Mouse (Mus musculus) CD4-positive naive resting alpha-beta T cell, adult 57 days (primary cell): ENCODE data around the gene Vmn1r151. TPM values are rescaled to one million over a fixed set of nuclear protein-coding genes. Genes with fewer than 3 reads are reported as not detected.

ENCODE experiments used
- total RNA-seq: library from RNA; stranded (reverse); gene quantifications from one replicate; pipeline ENCODE4 v1.2.4, GENCODE M21; 2023

The Vmn1r151 gene
- total RNA-seq: not detected

GRCm38 (mm10) chr7:22499578-22499977, at the start of gene Vmn1r151:
Gene Vmn1r151, minus strand, starts transcription at chr7:22499678.

GRCm38 (mm10) chr7:22534787-22535186, 35.3 kb upstream of the Vmn1r151 start, which contains the start of gene Gm8677:
Gene Gm8677, minus strand, starts transcription at chr7:22534887.

GRCm38 (mm10) chr7:22522667-22523066, 23.2 kb upstream of the Vmn1r151 start, which contains the start of gene Vmn1r152:
Gene Vmn1r152, plus strand, starts transcription at chr7:22522967.

DNA sequence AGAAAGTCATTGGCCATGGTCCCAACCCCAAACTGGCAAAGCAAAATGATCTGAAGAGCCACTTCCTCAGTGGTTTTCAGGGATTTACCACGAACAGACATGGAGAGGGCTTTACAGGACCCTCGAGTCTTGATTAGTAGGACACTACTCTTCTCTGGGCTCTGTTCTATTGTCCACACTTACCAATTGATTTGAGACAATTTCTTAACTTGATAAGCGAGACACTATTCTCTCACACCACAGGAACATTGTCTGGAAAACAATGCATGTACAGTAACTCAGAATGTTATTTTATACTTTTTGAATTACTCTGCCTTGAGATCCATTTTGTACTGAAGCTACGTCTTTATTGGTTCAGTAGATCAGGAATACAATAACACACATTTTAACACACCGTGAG, 35.5 kb downstream of the Vmn1r151 start, which contains the start of gene Gm10665:
Gm10665 (minus strand) TSS at position 101 of the 400 bp plus-strand sequence.

Other genes with a start within 250 kb of the Vmn1r151 start
- gene Gm4187, start 170.0 kb downstream of the Vmn1r151 start, total RNA-seq: not detected
- not detected for gene Gm8660, start 128.6 kb downstream of the Vmn1r151 start, total RNA-seq
- gene Vmn1r148, start 86.1 kb downstream of the Vmn1r151 start, total RNA-seq: not detected
- gene Vmn1r149, start 61.4 kb downstream of the Vmn1r151 start, total RNA-seq: not detected
- not detected for gene Gm10665, start 35.6 kb downstream of the Vmn1r151 start, total RNA-seq
- not detected for gene Vmn1r152, start 23.3 kb upstream of the Vmn1r151 start, total RNA-seq
- gene Gm8677, start 35.2 kb upstream of the Vmn1r151 start, total RNA-seq: not detected
- gene Gm4201, start 65.7 kb upstream of the Vmn1r151 start, total RNA-seq: not detected
- not detected for gene Gm4565, start 88.4 kb upstream of the Vmn1r151 start, total RNA-seq
- not detected for gene Vmn1r155, start 158.3 kb upstream of the Vmn1r151 start, total RNA-seq
- gene Gm8693, start 192.6 kb upstream of the Vmn1r151 start, total RNA-seq: not detected
- not detected for gene Gm4567, start 220.0 kb upstream of the Vmn1r151 start, total RNA-seq